Mouse (Mus musculus) liver, postnatal 0 days (tissue): Measurements from ENCODE around the gene Fndc5.

Experiments used
- CTCF ChIP-seq: sonication (generic); IDR thresholded peaks from 2 replicates; pipeline ENCODE4 v1.5.1; 2016; ENCODE audit warnings: antibody characterized with exemption, low read depth
- EP300 ChIP-seq: IDR thresholded peaks from 2 replicates; pipeline ENCODE4 v1.6.1; 2016; ENCODE audit warnings: antibody characterized with exemption, low read depth, mild to moderate bottlenecking

DNA sequence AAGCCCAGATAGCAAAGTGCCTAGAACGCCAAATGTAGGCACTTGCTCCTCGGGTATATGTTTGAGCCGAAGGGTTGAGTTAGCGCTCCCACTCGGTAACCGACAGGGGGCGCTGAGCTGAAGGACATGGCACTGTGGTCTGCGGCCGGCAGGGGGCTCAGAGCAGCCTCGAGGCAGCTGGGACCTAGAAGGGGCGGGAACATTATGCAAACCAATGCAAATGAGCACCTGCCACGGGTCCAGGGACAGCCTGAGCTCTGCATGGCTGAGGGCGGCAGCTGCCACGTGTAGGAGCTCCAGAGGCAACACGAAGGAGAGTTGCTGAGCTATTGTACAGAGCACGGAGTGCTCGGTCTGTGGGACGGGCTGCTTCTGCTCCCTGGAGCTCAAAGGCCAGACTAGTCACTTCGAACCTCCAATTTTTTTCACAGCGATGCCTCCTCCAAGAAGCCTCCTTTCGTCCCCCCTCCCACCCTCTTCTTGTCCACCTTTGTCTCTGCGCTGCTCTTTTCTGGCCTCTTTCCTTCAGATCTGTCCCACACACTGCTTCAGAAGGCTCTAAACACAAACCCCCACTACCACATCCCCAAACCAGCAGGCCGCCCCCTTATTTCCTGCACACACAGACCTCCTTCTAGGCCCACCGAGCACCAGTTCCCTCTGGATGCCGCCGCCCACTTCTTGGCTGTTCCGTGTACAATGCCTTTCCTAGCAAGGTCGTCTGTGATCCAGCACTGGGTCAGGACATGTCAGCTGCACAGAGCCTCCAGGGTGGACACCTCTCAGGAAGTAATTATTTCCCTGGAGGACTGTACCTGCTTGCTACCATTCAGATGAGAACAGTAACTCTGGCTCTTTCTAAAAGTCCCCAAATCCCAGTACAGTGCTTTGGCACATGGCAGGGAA is 23.5 kb upstream of the Fndc5 start:
- TF ChIP-seq CTCF (peak; percentile 98), EP300 (no peak)
